Mouse (Mus musculus): ENCODE results near the gene Slc12a4.
"Not testable (repeated sequence)": the region's sequence is repeated elsewhere in the genome, so short reads cannot be mapped to it uniquely, and the experiment has no call there.

Slc12a4 gene

DNA sequence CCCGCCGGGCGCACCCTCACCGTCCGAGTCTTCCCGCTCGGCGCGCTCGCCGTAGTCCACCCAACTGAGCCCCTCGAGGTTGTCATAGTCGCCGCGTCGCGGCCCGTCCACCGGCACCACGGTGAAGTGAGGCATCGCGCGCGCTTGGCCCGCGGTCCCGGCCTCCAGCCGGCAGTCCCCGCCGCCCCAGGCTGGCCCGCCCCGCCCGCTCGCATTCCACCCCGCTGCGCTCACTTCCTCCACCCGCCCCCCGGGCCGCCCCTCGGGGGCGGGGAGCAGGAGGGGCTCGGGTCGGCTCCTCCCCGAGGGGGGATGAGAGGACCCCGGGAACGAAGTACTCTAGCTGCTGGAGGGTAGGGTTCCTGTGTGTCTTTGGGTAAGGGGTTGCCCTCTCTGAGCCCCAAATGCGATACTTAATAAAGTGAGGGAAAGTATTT lies at the start of gene Slc12a4:
Gene Slc12a4, minus strand, starts transcription at position 193 of the 437 bp plus-strand sequence.
- peak; percentile 87 for DNase-seq

- DNase-seq = not testable (repeated sequence)
Measured at GRCm38 (mm10) chr8:106012203-106012602, 46.3 kb upstream of the Slc12a4 start.

GRCm38 (mm10) chr8:106011643-106011986 lies 45.7 kb upstream of the Slc12a4 start, which contains the start of gene Ddx28:
Ddx28 (minus strand) TSS chr8:106011882.
- DNase-seq = no peak

DNA sequence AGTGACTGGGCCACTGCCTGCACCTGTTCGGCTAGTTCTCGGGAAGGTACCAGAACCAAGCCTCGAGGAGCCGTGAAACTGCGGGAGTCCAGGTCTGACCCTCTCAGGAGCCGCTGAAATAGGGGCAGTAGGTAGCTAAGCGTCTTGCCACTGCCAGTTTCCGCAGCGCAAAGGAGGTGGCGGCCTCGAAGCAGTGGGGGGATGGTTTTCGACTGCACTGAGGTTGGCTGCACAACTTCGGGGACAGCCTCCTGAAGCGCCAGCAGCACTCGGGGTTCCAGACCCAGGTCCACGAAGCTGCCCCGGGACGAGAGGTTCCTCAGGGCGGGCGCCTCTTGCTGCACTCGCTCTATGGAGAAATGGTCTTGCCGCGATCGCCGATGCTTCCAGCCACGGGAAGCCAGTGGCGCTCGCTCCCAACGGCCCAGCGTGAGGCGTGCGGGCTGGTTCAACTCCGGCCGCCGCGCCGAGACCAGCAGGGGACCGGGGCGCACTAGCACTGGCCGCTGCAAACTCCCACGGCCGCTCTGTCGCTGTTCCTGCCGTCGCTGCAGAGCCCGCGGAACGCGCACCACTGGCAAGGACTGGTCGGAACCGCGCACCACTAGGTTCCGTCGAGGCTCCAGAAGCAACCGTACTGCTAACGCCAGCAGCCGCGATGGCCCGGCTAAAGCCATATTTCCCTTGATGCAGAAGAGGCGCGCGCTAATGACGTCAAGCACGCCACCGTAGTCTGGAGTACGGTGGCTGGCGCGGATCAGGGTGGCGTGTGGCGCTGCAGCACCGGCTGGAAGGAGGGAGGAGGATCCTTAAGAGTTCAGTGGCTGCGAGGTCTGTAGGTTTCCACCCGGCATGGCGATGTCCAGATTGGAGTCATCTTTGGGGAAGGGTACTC lies 45.1 kb upstream of the Slc12a4 start:
- peak; percentile 88 for DNase-seq

- DNase-seq = not testable (repeated sequence)
Measured at GRCm38 (mm10) chr8:106007891-106008290, 42.0 kb upstream of the Slc12a4 start.

GRCm38 (mm10) chr8:106007135-106007534 lies 41.2 kb upstream of the Slc12a4 start:
- no peak for DNase-seq

GRCm38 (mm10) chr8:106006413-106006812 lies 40.5 kb upstream of the Slc12a4 start:
- DNase-seq = peak; percentile 32

DNA sequence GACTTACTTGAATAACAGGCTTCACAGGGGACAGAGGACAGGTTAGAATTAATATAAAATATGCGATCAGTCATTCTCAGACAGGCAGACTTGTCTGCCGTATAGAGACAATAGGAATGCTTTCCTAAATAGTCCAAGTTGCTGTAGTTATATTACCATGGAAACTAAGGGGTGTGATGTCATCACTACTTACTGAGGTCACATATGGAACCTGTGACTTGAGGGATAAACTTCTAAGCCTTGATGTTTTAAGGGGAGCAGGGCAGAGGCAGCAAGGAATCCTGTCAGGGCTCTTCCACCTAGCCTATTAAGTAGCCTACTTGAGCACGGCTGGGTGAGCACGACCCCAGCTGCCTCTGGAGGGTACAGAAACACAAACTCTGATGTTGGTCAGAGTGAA lies 40.0 kb upstream of the Slc12a4 start, which contains the start of gene Dpep2nb:
Gene Dpep2nb, minus strand, starts transcription at position 101 of the 400 bp plus-strand sequence.
- no peak for DNase-seq

DNA sequence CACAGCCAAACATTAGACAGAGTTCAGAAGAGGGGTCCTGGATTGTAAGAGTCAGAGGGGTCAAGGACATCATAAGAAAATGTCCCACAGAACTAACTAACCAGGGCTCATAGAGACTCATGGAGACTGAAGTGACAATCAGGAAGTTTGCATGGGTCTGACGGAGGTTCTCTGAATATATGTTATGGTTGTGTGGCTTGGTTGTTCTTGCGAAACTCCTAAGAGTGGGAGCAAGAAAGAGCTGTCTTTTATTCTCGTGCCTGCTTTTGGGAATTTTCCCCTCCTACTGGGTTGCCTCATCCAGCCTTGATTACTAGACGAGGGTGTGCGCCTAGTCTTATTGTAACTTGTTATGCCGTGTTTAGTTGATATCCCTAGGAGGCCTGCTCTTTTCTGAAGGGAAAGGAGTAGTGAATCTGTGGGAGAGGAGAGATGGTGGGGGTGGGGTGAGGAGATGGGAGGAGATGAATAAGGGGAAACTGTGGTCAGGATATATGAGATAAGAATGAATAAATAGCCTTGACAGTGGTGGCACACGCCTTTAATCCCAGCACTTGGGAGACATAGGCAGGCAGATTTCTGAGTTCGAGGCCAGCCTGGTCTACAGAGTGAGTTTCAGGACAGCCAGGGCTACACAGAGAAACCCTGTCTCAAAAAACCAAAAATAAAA lies 38.8 kb upstream of the Slc12a4 start:
- DNase-seq = no peak

- DNase-seq = no peak
Measured at GRCm38 (mm10) chr8:106001908-106002307, 36.0 kb upstream of the Slc12a4 start.

DNA sequence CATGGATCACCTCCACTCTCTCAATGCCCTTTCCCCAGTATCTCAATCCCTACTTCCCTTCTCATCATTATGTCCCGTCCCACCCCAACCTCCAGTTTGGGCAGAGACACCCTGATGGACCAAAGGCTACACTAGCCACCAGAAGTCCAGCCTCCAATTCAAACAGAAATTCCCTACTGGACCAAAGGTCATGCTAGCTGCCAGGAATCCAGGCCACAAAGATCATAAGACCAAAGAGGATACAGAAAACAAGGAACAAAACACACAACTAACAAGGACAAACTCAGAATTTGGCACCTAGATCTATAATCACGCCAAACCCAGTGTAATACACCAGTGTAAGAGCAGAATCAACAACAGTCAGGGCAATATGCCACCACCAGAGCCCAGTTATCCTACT lies 33.1 kb upstream of the Slc12a4 start:
- no peak for DNase-seq

DNA sequence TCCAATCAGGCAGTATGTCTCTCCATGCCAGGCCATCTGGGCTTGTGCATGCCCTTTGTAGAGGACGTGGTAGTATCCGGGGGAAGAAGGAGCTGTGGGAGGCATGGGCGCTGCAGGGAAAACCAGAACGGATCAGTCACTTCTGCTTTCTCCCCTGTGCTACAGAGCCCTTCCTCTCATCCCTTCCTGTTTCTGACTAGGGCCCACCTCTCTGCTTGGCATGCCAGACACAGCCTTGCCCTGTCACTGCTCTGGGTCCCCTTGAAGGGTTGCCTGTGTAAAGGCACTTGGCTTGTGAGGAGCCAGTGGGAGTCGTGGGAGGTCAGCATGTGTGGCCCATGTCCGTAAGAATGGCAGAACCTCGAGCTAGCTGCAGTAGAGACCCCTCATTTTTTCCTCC lies 30.5 kb upstream of the Slc12a4 start:
- DNase-seq = no peak

GRCm38 (mm10) chr8:105993226-105993625 lies 27.3 kb upstream of the Slc12a4 start:
- DNase-seq = no peak

GRCm38 (mm10) chr8:105992499-105992898 lies 26.6 kb upstream of the Slc12a4 start:
- DNase-seq = peak; percentile 85

DNA sequence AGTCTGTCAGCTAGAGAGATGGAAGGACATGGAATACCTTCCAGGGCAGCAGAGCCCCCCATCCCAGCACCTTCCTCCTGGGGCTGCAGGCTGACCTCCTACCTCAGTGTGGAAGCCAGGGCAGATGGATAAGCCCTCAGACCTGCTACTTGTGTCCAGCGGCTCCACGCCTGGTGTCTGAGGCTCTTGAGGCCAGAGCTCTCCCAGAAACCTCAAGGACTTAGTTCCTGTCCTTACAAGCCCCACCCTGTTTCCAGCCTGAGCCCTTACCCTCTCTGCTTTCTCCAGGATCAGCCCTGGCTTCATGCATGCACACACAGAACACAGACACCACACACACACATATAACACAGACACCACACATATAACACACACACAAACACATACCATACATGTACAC lies 25.6 kb upstream of the Slc12a4 start:
- peak; percentile 30 for DNase-seq

GRCm38 (mm10) chr8:105990856-105991387 lies 25.0 kb upstream of the Slc12a4 start, which contains the start of gene Dus2:
Dus2 (plus strand) TSS chr8:105991337.
- peak; percentile 89 for DNase-seq

DNA sequence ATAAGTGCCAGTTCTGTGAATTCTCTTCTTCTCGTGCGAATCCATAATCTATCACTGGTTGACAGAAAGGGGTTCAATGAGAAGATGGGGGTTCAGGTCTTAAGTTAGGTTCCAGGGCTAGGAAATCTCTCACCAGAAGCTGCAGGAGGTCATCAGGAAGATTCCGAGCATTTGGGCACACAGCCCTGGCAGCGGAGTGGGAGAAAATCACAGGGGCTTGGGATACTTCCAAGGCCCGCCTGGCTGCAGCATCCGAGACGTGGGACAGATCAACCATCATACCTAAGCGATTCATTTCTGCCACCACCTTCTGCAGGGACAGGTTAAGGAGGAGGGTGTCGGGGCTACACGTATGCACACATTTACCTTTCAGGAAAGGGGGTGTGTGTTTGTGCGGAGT lies 22.6 kb upstream of the Slc12a4 start:
- no peak for DNase-seq

DNA sequence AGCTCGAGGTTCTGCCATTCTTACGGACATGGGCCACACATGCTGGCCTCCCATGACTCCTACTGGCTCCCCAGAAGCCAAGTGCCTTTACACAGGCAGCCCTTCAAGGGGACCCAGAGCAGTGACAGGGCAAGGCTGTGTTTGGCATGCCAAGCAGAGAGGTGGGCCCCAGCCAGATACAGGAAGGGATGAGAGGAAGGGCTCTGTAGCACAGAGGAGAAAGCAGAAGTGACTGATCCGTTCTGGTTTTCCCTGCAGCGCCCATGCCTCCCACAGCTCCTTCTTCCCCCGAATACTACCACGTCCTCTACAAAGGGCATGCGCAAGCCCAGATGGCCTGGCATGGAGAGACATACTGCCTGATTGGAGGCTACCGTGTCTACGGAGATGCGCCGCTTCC lies 17.5 kb upstream of the Slc12a4 start:
- DNase-seq = not testable (repeated sequence)

DNA sequence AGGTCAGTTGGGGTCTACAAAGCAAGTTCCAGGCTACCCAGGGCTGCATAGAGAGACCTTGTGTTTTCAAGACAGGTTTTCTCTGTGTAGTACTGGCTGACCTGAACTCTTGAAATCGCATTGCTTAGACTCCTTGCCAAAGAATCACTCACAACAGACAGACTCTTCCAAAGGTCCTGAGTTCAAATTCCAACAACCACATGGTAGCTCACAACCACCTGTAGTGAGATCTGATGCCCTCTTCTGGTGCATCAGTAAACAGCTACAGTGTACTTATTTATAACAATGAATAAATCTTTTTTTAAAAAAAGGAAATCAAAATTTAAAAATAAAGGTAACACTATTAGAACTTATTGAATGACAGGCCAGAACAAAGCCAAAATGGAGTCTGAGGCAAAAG lies 15.2 kb upstream of the Slc12a4 start:
- DNase-seq = no peak

DNA sequence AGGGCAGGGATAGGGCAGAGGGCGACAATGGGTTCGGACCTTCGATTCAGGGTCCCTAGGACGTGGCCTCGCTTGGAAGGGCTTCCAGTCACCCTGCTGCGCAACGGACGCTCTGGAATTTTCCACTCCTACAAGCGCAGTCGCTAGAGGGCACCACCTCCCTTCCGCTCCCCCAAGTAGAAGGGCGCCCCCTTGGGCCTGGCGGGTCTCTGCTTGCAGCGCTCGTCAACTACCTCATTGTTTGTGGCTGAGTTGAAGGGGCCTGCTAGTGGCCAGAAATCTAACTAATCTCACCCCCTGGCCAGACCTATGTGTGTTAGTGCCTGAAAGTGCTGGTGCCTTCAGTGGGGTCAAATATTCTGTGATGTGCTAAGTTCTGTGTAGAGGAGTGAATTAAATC lies 13.4 kb upstream of the Slc12a4 start, which contains the start of gene Dpep3:
Gene Dpep3, minus strand, starts transcription at position 105 of the 400 bp plus-strand sequence.
- DNase-seq = no peak

DNA sequence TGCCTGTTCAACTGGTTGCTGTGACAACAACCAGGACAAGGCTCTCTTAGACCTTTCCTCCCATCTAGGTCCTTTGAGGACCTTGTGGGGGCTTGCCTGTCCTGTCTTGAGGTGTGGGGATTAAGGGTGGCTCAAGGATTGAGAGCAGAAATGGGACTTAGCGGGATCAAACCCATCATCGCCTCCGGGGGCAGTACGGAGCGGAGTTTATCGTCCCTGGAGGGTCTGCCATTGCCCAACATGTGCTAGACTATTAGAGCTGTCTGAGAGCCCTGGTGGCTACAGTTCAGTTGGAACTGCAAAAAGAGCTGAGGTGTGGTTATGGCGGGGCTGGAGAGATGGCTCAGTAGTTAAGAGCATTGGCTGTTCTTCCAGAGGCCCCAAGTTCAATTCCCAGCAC lies 9.5 kb upstream of the Slc12a4 start:
- DNase-seq = no peak

DNA sequence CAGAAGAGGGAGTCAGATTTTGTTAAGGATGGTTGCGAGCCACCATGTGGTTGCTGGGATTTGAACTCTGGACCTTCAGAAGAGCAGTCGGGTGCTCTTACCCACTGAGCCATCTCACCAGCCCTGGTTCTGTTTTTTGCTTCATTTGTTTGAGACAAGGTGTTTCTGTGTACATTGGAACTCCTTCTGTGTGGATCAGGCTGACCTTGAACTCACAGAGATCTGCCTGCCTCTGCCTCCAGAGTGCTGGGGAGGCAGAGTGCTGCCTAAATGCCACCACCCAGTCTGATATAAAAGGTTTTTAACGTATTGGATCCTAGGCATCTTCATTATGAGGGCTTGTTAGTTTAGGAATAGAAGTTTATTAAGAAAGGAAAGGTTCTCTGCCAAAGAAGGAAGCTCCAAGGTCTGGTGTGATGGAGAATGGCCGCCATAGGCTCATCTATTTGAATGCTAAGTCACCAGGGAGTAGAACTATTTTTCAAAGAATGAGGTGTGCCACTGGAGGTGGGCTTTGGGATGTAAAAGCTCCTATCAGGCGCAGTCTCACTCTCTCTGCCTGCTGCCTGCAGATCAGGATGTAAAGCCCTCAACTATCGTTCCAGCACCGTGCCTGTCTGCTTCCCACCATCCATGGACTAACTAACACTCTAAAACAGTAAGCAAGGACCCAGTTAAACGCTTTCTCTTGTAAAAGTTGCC lies 5.3 kb upstream of the Slc12a4 start:
- DNase-seq = no peak

GRCm38 (mm10) chr8:105969367-105969766 lies 3.5 kb upstream of the Slc12a4 start:
- no peak for DNase-seq
